Mouse (Mus musculus) lung, postnatal 0 days (tissue): ENCODE data around the gene Gm29609.

ENCODE experiments used
- CTCF ChIP-seq: IDR thresholded peaks from 2 replicates; pipeline ENCODE4 v1.5.1; 2016; ENCODE audit warnings: antibody characterized with exemption, mild to moderate bottlenecking
- EP300 ChIP-seq: IDR thresholded peaks from 2 replicates; pipeline ENCODE4 v1.6.1; 2016; ENCODE audit warnings: antibody characterized with exemption, mild to moderate bottlenecking, control low read depth

DNA sequence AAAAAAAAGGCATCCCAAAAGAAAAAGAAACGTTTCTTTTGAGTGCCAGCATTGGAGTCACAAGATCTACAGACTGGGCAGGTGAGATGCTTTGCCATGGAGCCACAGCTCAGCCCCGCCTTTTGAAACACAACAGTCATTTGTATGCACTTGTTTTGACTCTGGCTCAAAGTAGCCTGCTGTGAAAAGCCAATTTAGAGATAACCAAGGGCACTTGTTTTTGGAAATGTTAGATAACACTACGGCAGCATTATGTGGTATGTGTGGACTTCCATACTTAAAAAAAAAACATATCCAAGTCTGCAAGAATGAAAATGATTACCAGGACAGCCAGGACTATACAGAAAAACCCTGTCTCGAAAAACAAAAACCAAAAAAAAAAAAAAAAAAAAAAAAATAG is 4.0 kb upstream of the Gm29609 start:
- TF ChIP-seq CTCF = no peak
- no peak for TF ChIP-seq EP300
